Mouse (Mus musculus) ES-Bruce4 (cell line): ENCODE measurements around the gene Sept10.

ENCODE experiments used
- CTCF ChIP-seq: IDR thresholded peaks from one replicate; pipeline ENCODE4 v1.8.1; 2011; ENCODE audit warnings: low read depth, low read length
- EP300 ChIP-seq: IDR thresholded peaks from 2 replicates; pipeline ENCODE4 v1.6.1; 2011; ENCODE audit warnings: low read depth, low read length; ENCODE audit not compliant: insufficient read depth
- POLR2A ChIP-seq: IDR thresholded peaks from one replicate; pipeline ENCODE4 v1.8.1; 2011; ENCODE audit warnings: low read length; ENCODE audit not compliant: insufficient read depth

GRCm38 (mm10) chr10:59249531-59249930 lies 27.9 kb upstream of the Sept10 start:
- TF ChIP-seq CTCF (no peak), EP300 (no peak), POLR2A (no peak)
